10 mouse cellular contexts compared by ENCODE assay signal in genomic region chr19:23058502-23058900, GRCm38 (mm10).
DNase-seq lines count a peak whose midpoint lies in the region; ATAC-seq and TF ChIP-seq lines count a peak whose summit lies in the region.
"Had no signal": no experiment of that assay in that cellular context is flagged by ENCODE, and none has a peak within 500 bp of the region (broad histone marks: within the 10 kb centered on the region; RNA-seq: fewer than 3 reads in every experiment).

No protein-coding gene starts in this region.

- intact Hi-C loops in heart, postnatal 14 days (cut with DNase I) = no loop called here

- TF ChIP-seq CTCF in spleen, adult 2 months (IDR thresholded peaks at IDR 0.05; ENCODE audit: extremely low read depth, insufficient read depth, insufficient read length, insufficient replicate concordance) = no peak

- no peaks in the 10 kb centered on the region for H3K36me3 ChIP-seq in spleen, adult 2 months (ENCODE audit: control insufficient read depth, insufficient read depth, low read length)
- H3K36me3 ChIP-seq in limb, embryonic 12.5 days = no peaks in the 10 kb centered on the region
- H3K36me3 ChIP-seq in stomach, embryonic 15.5 days = no peaks in the 10 kb centered on the region

- H3K4me3 ChIP-seq in spleen, adult 2 months (ENCODE audit: extremely low read depth, insufficient read depth, insufficient read length) = no peak overlapping the region
- no peak overlapping the region for H3K4me3 ChIP-seq in limb, embryonic 12.5 days (replicated peaks)
- no peak overlapping the region for H3K4me3 ChIP-seq in stomach, embryonic 15.5 days (replicated peaks)

- no peak for TF ChIP-seq POLR2A in spleen, adult 2 months (IDR thresholded peaks at IDR 0.05; ENCODE audit: low read depth, low read length)

- no peaks in the 10 kb centered on the region for H3K9me3 ChIP-seq in limb, embryonic 12.5 days
- H3K9me3 ChIP-seq in stomach, embryonic 15.5 days = no peaks in the 10 kb centered on the region

- ATAC-seq in limb, embryonic 12.5 days (ENCODE audit: insufficient number of reproducible peaks, insufficient read depth, low FRiP score, low TSS enrichment, low read depth) = no peak
- ATAC-seq in stomach, embryonic 15.5 days (ENCODE audit: insufficient read depth, low FRiP score, low read depth) = no peak
- no peak for ATAC-seq in activated CD4-positive, CD25-positive, alpha-beta regulatory T cell, adult 4 months

- no peak overlapping the region for H3K4me2 ChIP-seq in limb, embryonic 12.5 days
- no peak overlapping the region for H3K4me2 ChIP-seq in stomach, embryonic 15.5 days

- 88% methylated on average over 4 of the region's 4 CpGs for WGBS in spleen, adult 2 months
- WGBS in limb, embryonic 12.5 days = 40% methylated on average over 4 of the region's 4 CpGs
- 37% methylated on average over 4 of the region's 4 CpGs for WGBS in stomach, embryonic 15.5 days

- no peaks in the 10 kb centered on the region for H3K4me1 ChIP-seq in spleen, adult 2 months (ENCODE audit: control insufficient read depth, insufficient read depth, insufficient read length)
- peaks cover 14% of the 10 kb centered on the region for H3K4me1 ChIP-seq in limb, embryonic 12.5 days (replicated peaks)
- peaks cover 25% of the 10 kb centered on the region; the same call in 1 of the 2 replicates for H3K4me1 ChIP-seq in stomach, embryonic 15.5 days

- no peak overlapping the region for H3K9ac ChIP-seq in limb, embryonic 12.5 days (replicated peaks)
- no peak overlapping the region for H3K9ac ChIP-seq in stomach, embryonic 15.5 days
- H3K9ac ChIP-seq: liver, embryonic 14.5 days had no signal

- peak; percentile 94 for DNase-seq in heart, adult 11 months
- DNase-seq in heart, postnatal 14 days = no peak
- no peak for DNase-seq in spleen, adult 2 months (ENCODE audit: low read depth in 1 of 2, low spot score in 2 of 2)
- DNase-seq in spleen, postnatal 36 days (ENCODE audit: low spot score in 2 of 2) = no peak
- no peak for DNase-seq in layer of hippocampus, postnatal 14 days (ENCODE audit: low spot score in 2 of 2)

- H3K27ac ChIP-seq in spleen, adult 2 months (ENCODE audit: insufficient read depth, low read length) = 0 out of 2 replicates have a peak overlapping the region, but pooled peaks have one; percentile 4
- H3K27ac ChIP-seq in limb, embryonic 12.5 days = peak overlapping the region; percentile 53; the same call in 1 of the 2 replicates
- H3K27ac ChIP-seq in stomach, embryonic 15.5 days = peak overlapping the region; percentile 87
- H3K27ac ChIP-seq: liver, embryonic 14.5 days had no signal

- no peaks in the 10 kb centered on the region for H3K27me3 ChIP-seq in spleen, adult 2 months (ENCODE audit: control insufficient read depth, insufficient read depth, low read length)
- no peaks in the 10 kb centered on the region for H3K27me3 ChIP-seq in limb, embryonic 12.5 days
- H3K27me3 ChIP-seq in stomach, embryonic 15.5 days (replicated peaks) = no peaks in the 10 kb centered on the region
- H3K27me3 ChIP-seq: CH12.LX had no signal

Comparison
In these comparisons a context has a peak if more than half of its experiments do, and no peak if none do; other contexts are left out.
1. H3K27ac ChIP-seq: peak in every context shown above with its lines; median percentile 87 in stomach, embryonic 15.5 days; 53 in limb, embryonic 12.5 days; 4 in spleen, adult 2 months.